Mouse (Mus musculus): ENCODE data around the gene Rab11fip4.

Gene Rab11fip4

GRCm38 (mm10) chr11:79590664-79591590, at the start of gene Rab11fip4:
Rab11fip4 (plus strand) TSS chr11:79591212.
- no peak for DNase-seq (ENCODE audit: low spot score)

GRCm38 (mm10) chr11:79552622-79553021, 38.4 kb upstream of the Rab11fip4 start:
- no peak for DNase-seq (ENCODE audit: low spot score)

- no peak for DNase-seq (ENCODE audit: low spot score)
Measured at GRCm38 (mm10) chr11:79560536-79560935, 30.5 kb upstream of the Rab11fip4 start.

- no peak for DNase-seq (ENCODE audit: low spot score)
Measured at GRCm38 (mm10) chr11:79563493-79563892, 27.5 kb upstream of the Rab11fip4 start.

GRCm38 (mm10) chr11:79566947-79567346, 24.1 kb upstream of the Rab11fip4 start:
- DNase-seq (ENCODE audit: low spot score): no peak

- DNase-seq (ENCODE audit: low spot score): no peak
Measured at GRCm38 (mm10) chr11:79568197-79568911, 22.7 kb upstream of the Rab11fip4 start.

GRCm38 (mm10) chr11:79570319-79570718, 20.7 kb upstream of the Rab11fip4 start:
- DNase-seq (ENCODE audit: low spot score): no peak

- DNase-seq (ENCODE audit: low spot score): no peak
Measured at GRCm38 (mm10) chr11:79573836-79574235, 17.2 kb upstream of the Rab11fip4 start.

GRCm38 (mm10) chr11:79575383-79576073, 15.5 kb upstream of the Rab11fip4 start:
- no peak for DNase-seq (ENCODE audit: low spot score)

- DNase-seq (ENCODE audit: low spot score): peak; percentile 77
Measured at GRCm38 (mm10) chr11:79577741-79578140, 13.3 kb upstream of the Rab11fip4 start.

- DNase-seq (ENCODE audit: low spot score): no peak
Measured at GRCm38 (mm10) chr11:79580660-79581059, 10.4 kb upstream of the Rab11fip4 start.

GRCm38 (mm10) chr11:79581257-79581656, 9.8 kb upstream of the Rab11fip4 start:
- DNase-seq (ENCODE audit: low spot score): no peak

- DNase-seq (ENCODE audit: low spot score): no peak
Measured at GRCm38 (mm10) chr11:79584191-79584590, 6.8 kb upstream of the Rab11fip4 start.

- no peak for DNase-seq (ENCODE audit: low spot score)
Measured at GRCm38 (mm10) chr11:79589317-79590075, 1.5 kb upstream of the Rab11fip4 start.

- no peak for DNase-seq (ENCODE audit: low spot score)
Measured at GRCm38 (mm10) chr11:79591591-79591975, 571 bp downstream of the Rab11fip4 start.

- DNase-seq (ENCODE audit: low spot score): no peak
Measured at GRCm38 (mm10) chr11:79593495-79593894, 2.5 kb downstream of the Rab11fip4 start.

- DNase-seq (ENCODE audit: low spot score): no peak
Measured at GRCm38 (mm10) chr11:79610454-79610853, 19.4 kb downstream of the Rab11fip4 start.

GRCm38 (mm10) chr11:79611011-79611666, 20.1 kb downstream of the Rab11fip4 start:
- no peak for DNase-seq (ENCODE audit: low spot score)

GRCm38 (mm10) chr11:79612046-79612600, 21.1 kb downstream of the Rab11fip4 start:
- DNase-seq (ENCODE audit: low spot score): no peak

- DNase-seq (ENCODE audit: low spot score): no peak
Measured at GRCm38 (mm10) chr11:79613084-79613483, 22.1 kb downstream of the Rab11fip4 start.

- no peak for DNase-seq (ENCODE audit: low spot score)
Measured at GRCm38 (mm10) chr11:79613711-79614110, 22.7 kb downstream of the Rab11fip4 start.

Measured in left cerebral cortex, adult 11 months (tissue).